Mouse (Mus musculus) midbrain, embryonic 13.5 days (tissue): ENCODE data around the gene Csmd2. TPM values are rescaled to one million over a fixed set of nuclear protein-coding genes. Genes with fewer than 3 reads are reported as not detected.

Experiments
- ATAC-seq: fragments of 200-750 bp; cut with Nextera tagmentation; 2 replicates; pipeline ENCODE4 v1.8.0; 2017; ENCODE audit warnings: mild to moderate bottlenecking, moderate TSS enrichment, moderate library complexity
- H3K27ac ChIP-seq: fragments of 300-500 bp; sonication (generic); 2 replicates; pipeline ENCODE4 v1.5.1; 2015; ENCODE audit warnings: inconsistent platforms, mild to moderate bottlenecking, moderate library complexity
- H3K27me3 ChIP-seq: fragments of 300-500 bp; sonication (generic); 2 replicates; pipeline ENCODE4 v1.6.1; 2015; ENCODE audit warnings: mild to moderate bottlenecking, inconsistent platforms
- H3K36me3 ChIP-seq: fragments of 300-500 bp; sonication (generic); 2 replicates; pipeline ENCODE4 v1.6.1; 2015; ENCODE audit warnings: mild to moderate bottlenecking, inconsistent platforms
- H3K4me1 ChIP-seq: fragments of 300-500 bp; sonication (generic); replicated peaks from 2 replicates; pipeline ENCODE4 v1.6.1; 2015; ENCODE audit warnings: inconsistent platforms
- H3K4me2 ChIP-seq: fragments of 300-500 bp; sonication (generic); replicated peaks from 2 replicates; pipeline ENCODE4 v1.6.1; 2015; ENCODE audit warnings: moderate library complexity, mild to moderate bottlenecking, inconsistent platforms
- H3K4me3 ChIP-seq: fragments of 300-500 bp; sonication (generic); replicated peaks from 2 replicates; pipeline ENCODE4 v1.5.1; 2015; ENCODE audit warnings: mild to moderate bottlenecking, inconsistent platforms
- H3K9ac ChIP-seq: fragments of 300-500 bp; sonication (generic); replicated peaks from 2 replicates; pipeline ENCODE4 v1.6.1; 2015; ENCODE audit warnings: mild to moderate bottlenecking, inconsistent platforms
- H3K9me3 ChIP-seq: fragments of 300-500 bp; sonication (generic); 2 replicates; pipeline ENCODE4 v1.6.1; 2016; ENCODE audit warnings: mild to moderate bottlenecking, inconsistent platforms
- WGBS: fragments of 180-500 bp; shearing (Covaris S2); methylation state at CpG from one replicate; pipeline ENCODE4 v1.1.7; 2015; 5-methylcytosine and 5-hydroxymethylcytosine counted together
- polyA plus RNA-seq: library from polyadenylated mRNA; unstranded; fragments of >200 nt; fragmentation: Nextera tagmentation; extraction: Ambion mirVana; gene quantifications from 2 replicates; pipeline ENCODE4 v1.2.1, GENCODE M21; 2015

Gene Csmd2
- 7.7 and 9.2 TPM in 2 replicates for polyA plus RNA-seq

DNA sequence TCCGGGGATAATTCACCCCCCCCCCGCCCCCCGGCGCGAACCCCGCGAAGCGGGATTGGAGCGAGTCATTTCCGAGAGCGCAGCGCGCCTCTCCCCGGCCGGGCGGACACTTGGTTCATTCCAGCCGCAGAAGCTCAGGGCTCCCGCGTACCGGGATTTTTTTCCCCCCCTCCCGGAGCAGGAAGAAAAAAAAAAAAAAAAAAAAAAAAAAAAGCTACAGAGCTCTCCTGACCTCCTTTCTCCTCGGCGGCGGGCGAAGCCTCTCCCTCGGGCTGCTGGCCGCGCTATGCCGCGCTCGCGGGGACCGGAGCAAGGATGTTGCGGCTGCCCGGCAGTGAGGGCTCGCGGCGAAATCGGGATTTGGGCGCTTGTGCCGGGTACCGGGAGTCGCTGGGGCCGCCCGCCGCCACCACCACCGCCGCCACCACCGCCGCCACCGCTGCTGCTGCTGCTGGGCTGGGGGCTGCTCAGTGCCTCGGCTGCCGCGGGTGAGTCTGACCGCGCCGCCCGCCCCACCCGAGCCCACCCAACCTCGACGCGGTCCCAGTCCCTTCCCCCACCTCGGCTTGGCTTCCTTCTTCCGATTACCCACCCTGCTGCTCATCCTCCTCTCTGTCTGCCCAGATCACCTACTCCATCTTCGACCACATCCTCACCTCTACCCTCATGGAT is at the start of gene Csmd2:
Gene Csmd2 (plus strand): TSS at position 74 of the 672 bp plus-strand sequence.
- Histone ChIP-seq H3K4me3 (peak within 1 kb of the TSS; percentile 73), H3K27ac (peak within 1 kb of the TSS; percentile 87), H3K9me3 (no peaks in the 10 kb centered on the region), H3K4me1 (peaks cover 52% of the 10 kb centered on the region), H3K9ac (peak within 1 kb of the TSS; percentile 87), H3K4me2 (peak within 1 kb of the TSS; percentile 69), H3K36me3 (no peaks in the 10 kb centered on the region), H3K27me3 (peaks cover 35% of the 10 kb centered on the region)
- peak; percentile 35 for ATAC-seq
- under 1% methylated on average over 60 of the region's 65 CpGs for WGBS

- Histone ChIP-seq H3K9me3 (no peaks in the 10 kb centered on the region), H3K36me3 (no peaks in the 10 kb centered on the region), H3K27ac (no peak overlapping the region), H3K9ac (no peak overlapping the region), H3K4me2 (no peak overlapping the region), H3K27me3 (no peaks in the 10 kb centered on the region), H3K4me3 (no peak overlapping the region), H3K4me1 (peaks cover 6% of the 10 kb centered on the region)
- 82% methylated on average over 2 of the region's 2 CpGs for WGBS
- no peak for ATAC-seq
Observed at GRCm38 (mm10) chr4:127947696-127948095, 40.0 kb upstream of the Csmd2 start.

GRCm38 (mm10) chr4:127953006-127953710 is 34.5 kb upstream of the Csmd2 start:
- no peaks in the 10 kb centered on the region for H3K36me3 ChIP-seq
- no peak for ATAC-seq
- H3K4me2 ChIP-seq = no peak overlapping the region
- H3K27ac ChIP-seq = no peak overlapping the region
- H3K4me1 ChIP-seq = peaks cover 12% of the 10 kb centered on the region
- H3K4me3 ChIP-seq = no peak overlapping the region
- no peaks in the 10 kb centered on the region for H3K9me3 ChIP-seq
- 41% methylated on average over 10 of the region's 10 CpGs for WGBS
- no peak overlapping the region for H3K9ac ChIP-seq
- no peaks in the 10 kb centered on the region for H3K27me3 ChIP-seq

- H3K27me3 ChIP-seq = peaks cover 35% of the 10 kb centered on the region
- H3K4me3 ChIP-seq = no peak overlapping the region
- ATAC-seq = no peak
- H3K36me3 ChIP-seq = no peaks in the 10 kb centered on the region
- no peak overlapping the region for H3K4me2 ChIP-seq
- H3K9ac ChIP-seq = no peak overlapping the region
- 14% methylated on average over 7 of the region's 7 CpGs for WGBS
- peaks cover 17% of the 10 kb centered on the region for H3K4me1 ChIP-seq
- no peak overlapping the region for H3K27ac ChIP-seq
- H3K9me3 ChIP-seq = no peaks in the 10 kb centered on the region
Observed at GRCm38 (mm10) chr4:127969101-127969500, 18.6 kb upstream of the Csmd2 start.

- Histone ChIP-seq H3K36me3 (no peaks in the 10 kb centered on the region), H3K4me2 (no peak overlapping the region), H3K27ac (no peak overlapping the region), H3K9me3 (no peaks in the 10 kb centered on the region), H3K4me3 (no peak overlapping the region), H3K4me1 (peaks cover 17% of the 10 kb centered on the region), H3K27me3 (peaks cover 35% of the 10 kb centered on the region), H3K9ac (no peak overlapping the region)
- no peak for ATAC-seq
- 7% methylated on average over 7 of the region's 7 CpGs for WGBS
Observed at GRCm38 (mm10) chr4:127970018-127970421, 17.6 kb upstream of the Csmd2 start.

GRCm38 (mm10) chr4:127970901-127971868 is 16.5 kb upstream of the Csmd2 start, which contains the start of gene CK137956:
CK137956 (minus strand) TSS chr4:127970951.
- peaks cover 17% of the 10 kb centered on the region for H3K4me1 ChIP-seq
- ATAC-seq = peak; percentile 67

DNA sequence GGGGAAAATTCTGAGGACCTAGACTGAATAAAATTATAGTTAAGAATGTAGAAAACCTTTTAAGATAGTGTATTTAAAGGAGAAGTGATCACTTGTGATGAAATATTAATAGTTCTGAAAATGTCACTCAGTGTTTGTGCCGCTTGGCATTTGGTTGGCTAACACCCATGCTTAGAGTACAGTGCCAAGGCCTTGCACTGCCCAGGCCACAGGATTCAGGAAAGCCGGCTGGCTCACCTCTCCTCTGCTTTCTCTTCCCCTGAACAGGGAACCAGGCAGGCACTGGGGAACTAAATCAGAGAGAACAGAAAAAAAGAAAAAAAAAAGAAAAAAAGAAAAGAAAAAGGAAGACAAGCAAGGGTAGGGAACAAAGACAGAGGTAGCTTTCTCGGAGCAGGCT is 14.7 kb upstream of the Csmd2 start:
- Histone ChIP-seq H3K27me3 (peaks cover 32% of the 10 kb centered on the region), H3K9me3 (no peaks in the 10 kb centered on the region), H3K27ac (no peak overlapping the region), H3K36me3 (no peaks in the 10 kb centered on the region), H3K4me3 (no peak overlapping the region), H3K4me1 (peaks cover 17% of the 10 kb centered on the region), H3K9ac (no peak overlapping the region), H3K4me2 (no peak overlapping the region)
- 83% methylated on average over 3 of the region's 3 CpGs for WGBS
- ATAC-seq = no peak

More at GRCm38 (mm10) chr4:127970901-127971868, 16.5 kb upstream of the Csmd2 start, which contains the start of gene CK137956:
- Histone ChIP-seq H3K9me3 (no peaks in the 10 kb centered on the region), H3K27ac (no peak within 1 kb of the TSS), H3K27me3 (peaks cover 32% of the 10 kb centered on the region), H3K4me2 (peak within 1 kb of the TSS; percentile 42), H3K4me3 (no peak within 1 kb of the TSS; the same call in 1 of the 2 replicates), H3K36me3 (no peaks in the 10 kb centered on the region), H3K9ac (no peak within 1 kb of the TSS)
- 5% methylated on average over 39 of the region's 39 CpGs for whole genome bisulfite sequencing

- no peaks in the 10 kb centered on the region for H3K9me3 ChIP-seq
- WGBS = 46% methylated on average over 6 of the region's 6 CpGs
- no peak overlapping the region for H3K4me3 ChIP-seq
- H3K27ac ChIP-seq = no peak overlapping the region
- H3K4me2 ChIP-seq = no peak overlapping the region
- H3K27me3 ChIP-seq = peaks cover 19% of the 10 kb centered on the region
- no peak overlapping the region for H3K9ac ChIP-seq
- H3K4me1 ChIP-seq = peaks cover 17% of the 10 kb centered on the region
- no peaks in the 10 kb centered on the region for H3K36me3 ChIP-seq
- no peak for ATAC-seq
Observed at GRCm38 (mm10) chr4:127981125-127981524, 6.5 kb upstream of the Csmd2 start.

GRCm38 (mm10) chr4:127984426-127984825 is 3.2 kb upstream of the Csmd2 start:
- no peak overlapping the region for H3K4me3 ChIP-seq
- no peaks in the 10 kb centered on the region for H3K36me3 ChIP-seq
- no peak overlapping the region for H3K9ac ChIP-seq
- 89% methylated on average over 2 of the region's 2 CpGs for WGBS
- ATAC-seq = no peak
- H3K9me3 ChIP-seq = no peaks in the 10 kb centered on the region
- peaks cover 42% of the 10 kb centered on the region for H3K4me1 ChIP-seq
- peaks cover 32% of the 10 kb centered on the region for H3K27me3 ChIP-seq
- H3K4me2 ChIP-seq = no peak overlapping the region
- no peak overlapping the region for H3K27ac ChIP-seq

GRCm38 (mm10) chr4:127985874-127986273 is 1.8 kb upstream of the Csmd2 start:
- Histone ChIP-seq H3K27ac (peak overlapping the region; percentile 64), H3K4me2 (peak overlapping the region; percentile 69), H3K9me3 (no peaks in the 10 kb centered on the region), H3K9ac (0 out of 2 replicates have a peak overlapping the region, but pooled peaks have one; percentile 87), H3K4me3 (peak overlapping the region; percentile 73), H3K27me3 (peaks cover 35% of the 10 kb centered on the region), H3K4me1 (peaks cover 55% of the 10 kb centered on the region), H3K36me3 (no peaks in the 10 kb centered on the region)
- peak; percentile 31 for ATAC-seq
- WGBS = 14% methylated on average over 10 of the region's 10 CpGs

- Histone ChIP-seq H3K4me2 (peak overlapping the region; percentile 69), H3K9ac (peak overlapping the region; percentile 87), H3K4me1 (peaks cover 50% of the 10 kb centered on the region), H3K4me3 (peak overlapping the region; percentile 73), H3K9me3 (no peaks in the 10 kb centered on the region), H3K27ac (peak overlapping the region; percentile 64), H3K27me3 (peaks cover 35% of the 10 kb centered on the region), H3K36me3 (no peaks in the 10 kb centered on the region)
- ATAC-seq = peak; percentile 43
- WGBS = 1% methylated on average over 25 of the region's 25 CpGs
Observed at GRCm38 (mm10) chr4:127986491-127987075, 1.1 kb upstream of the Csmd2 start.
